Mouse (Mus musculus): ENCODE results near the gene Alpi.

GRCm38 (mm10) chr1:87057075-87057474, 44.3 kb downstream of the Alpi start:
- no peak for TF ChIP-seq GATA1 (IDR thresholded peaks at IDR 0.05; ENCODE audit: borderline replicate concordance, low read length)
- TF ChIP-seq FLI1 (IDR thresholded peaks at IDR 0.05; ENCODE audit: low read length) = no peak

Data from megakaryocyte, embryonic 14.5 days (primary cell).